23 mouse cellular contexts compared by ENCODE assay signal in genomic region chr12:16118710-16119109, GRCm38 (mm10).
DNase-seq lines count a peak whose midpoint lies in the region; ATAC-seq and TF ChIP-seq lines count a peak whose summit lies in the region.
"Had no signal": no experiment of that assay in that cellular context is flagged by ENCODE, and none has a peak within 500 bp of the region (broad histone marks: within the 10 kb centered on the region; RNA-seq: fewer than 3 reads in every experiment).

No protein-coding gene starts in this region.

- H3K4me1 ChIP-seq in embryonic facial prominence, embryonic 14.5 days (ENCODE audit: control insufficient read depth, insufficient read depth, low read length): no peaks in the 10 kb centered on the region
- H3K4me1 ChIP-seq in embryonic facial prominence, embryonic 10.5 days: no peaks in the 10 kb centered on the region
- no peaks in the 10 kb centered on the region for H3K4me1 ChIP-seq in limb, embryonic 13.5 days
- H3K4me1 ChIP-seq in limb, embryonic 10.5 days: no peaks in the 10 kb centered on the region
- H3K4me1 ChIP-seq: embryonic facial prominence, embryonic 12.5 days; forebrain, embryonic 12.5 days; forebrain, embryonic 15.5 days; heart, embryonic 12.5 days; heart, embryonic 15.5 days had no signal

- H3K4me3 ChIP-seq in embryonic facial prominence, embryonic 14.5 days (ENCODE audit: low read depth, low read length): no peak overlapping the region
- no peak overlapping the region for H3K4me3 ChIP-seq in embryonic facial prominence, embryonic 10.5 days
- no peak overlapping the region for H3K4me3 ChIP-seq in limb, embryonic 13.5 days
- no peak overlapping the region for H3K4me3 ChIP-seq in limb, embryonic 10.5 days
- H3K4me3 ChIP-seq in myocyte: no peak overlapping the region
- H3K4me3 ChIP-seq: embryonic facial prominence, embryonic 12.5 days; erythroblast, embryonic 14.5 days; forebrain, embryonic 12.5 days; forebrain, embryonic 15.5 days; heart, embryonic 12.5 days; heart, embryonic 15.5 days had no signal

- H3ac ChIP-seq in myocyte (ENCODE audit: control insufficient read depth, insufficient read length): no peak overlapping the region

- ATAC-seq in embryonic facial prominence, embryonic 14.5 days (ENCODE audit: low read depth): peak; percentile 15; the same call in 1 of the 2 replicates
- 0 out of 2 replicates have a peak, but pooled peaks have one; percentile 40 for ATAC-seq in limb, embryonic 13.5 days (ENCODE audit: low FRiP score, low read depth)
- ATAC-seq: activated CD4-positive, CD25-positive, alpha-beta regulatory T cell, adult 4 months; forebrain, embryonic 15.5 days had no signal

- H3K9ac ChIP-seq in embryonic facial prominence, embryonic 14.5 days (ENCODE audit: low read depth, low read length): no peak overlapping the region
- no peak overlapping the region for H3K9ac ChIP-seq in limb, embryonic 13.5 days
- H3K9ac ChIP-seq: embryonic facial prominence, embryonic 12.5 days; forebrain, embryonic 12.5 days; forebrain, embryonic 15.5 days; heart, embryonic 12.5 days; heart, embryonic 15.5 days; hindbrain, embryonic 14.5 days had no signal

- no peak overlapping the region for H3K4me2 ChIP-seq in embryonic facial prominence, embryonic 14.5 days (ENCODE audit: low read depth, low read length)
- H3K4me2 ChIP-seq in limb, embryonic 13.5 days (replicated peaks): no peak overlapping the region
- H3K4me2 ChIP-seq in myocyte (ENCODE audit: low read depth): no peak overlapping the region
- H3K4me2 ChIP-seq: embryonic facial prominence, embryonic 12.5 days; forebrain, embryonic 12.5 days; forebrain, embryonic 15.5 days; heart, embryonic 12.5 days; heart, embryonic 15.5 days; hindbrain, embryonic 14.5 days had no signal

- H3K27me3 ChIP-seq in embryonic facial prominence, embryonic 14.5 days (replicated peaks; ENCODE audit: control insufficient read depth, insufficient read depth, low read length): no peaks in the 10 kb centered on the region
- H3K27me3 ChIP-seq in embryonic facial prominence, embryonic 10.5 days (replicated peaks; ENCODE audit: low read depth, poor library complexity, severe bottlenecking): no peaks in the 10 kb centered on the region
- H3K27me3 ChIP-seq in limb, embryonic 13.5 days: no peaks in the 10 kb centered on the region
- no peaks in the 10 kb centered on the region for H3K27me3 ChIP-seq in limb, embryonic 10.5 days (ENCODE audit: low read depth, poor library complexity, severe bottlenecking)
- H3K27me3 ChIP-seq in myocyte (ENCODE audit: control insufficient read depth, insufficient read depth, insufficient read length): no peaks in the 10 kb centered on the region
- H3K27me3 ChIP-seq: embryonic facial prominence, embryonic 12.5 days; forebrain, embryonic 12.5 days; forebrain, embryonic 15.5 days; heart, embryonic 12.5 days; heart, embryonic 15.5 days had no signal

- TF ChIP-seq POLR2A in myocyte (IDR thresholded peaks at IDR 0.05; ENCODE audit: insufficient read length, low read depth): no peak

- no peaks in the 10 kb centered on the region for H3K79me2 ChIP-seq in myocyte (ENCODE audit: control insufficient read depth, insufficient read depth)

- no peak overlapping the region for H3K27ac ChIP-seq in embryonic facial prominence, embryonic 14.5 days (replicated peaks; ENCODE audit: low read depth, low read length)
- no peak overlapping the region for H3K27ac ChIP-seq in embryonic facial prominence, embryonic 10.5 days (replicated peaks)
- H3K27ac ChIP-seq in limb, embryonic 13.5 days: no peak overlapping the region
- H3K27ac ChIP-seq in limb, embryonic 10.5 days: no peak overlapping the region
- H3K27ac ChIP-seq: embryonic facial prominence, embryonic 12.5 days; forebrain, embryonic 12.5 days; forebrain, embryonic 15.5 days; heart, embryonic 15.5 days; hindbrain, embryonic 14.5 days had no signal

- no peaks in the 10 kb centered on the region for H3K36me3 ChIP-seq in embryonic facial prominence, embryonic 14.5 days (ENCODE audit: control insufficient read depth, insufficient read depth, low read length)
- no peaks in the 10 kb centered on the region for H3K36me3 ChIP-seq in embryonic facial prominence, embryonic 10.5 days (replicated peaks)
- H3K36me3 ChIP-seq in limb, embryonic 13.5 days: no peaks in the 10 kb centered on the region
- H3K36me3 ChIP-seq in limb, embryonic 10.5 days: no peaks in the 10 kb centered on the region
- H3K36me3 ChIP-seq in myocyte (ENCODE audit: control insufficient read depth, insufficient read depth): no peaks in the 10 kb centered on the region
- H3K36me3 ChIP-seq: embryonic facial prominence, embryonic 12.5 days; forebrain, embryonic 12.5 days; forebrain, embryonic 15.5 days; heart, embryonic 12.5 days; heart, embryonic 15.5 days had no signal

- H3K9me3 ChIP-seq in embryonic facial prominence, embryonic 14.5 days (ENCODE audit: control insufficient read depth, low read length): no peaks in the 10 kb centered on the region
- no peaks in the 10 kb centered on the region for H3K9me3 ChIP-seq in embryonic facial prominence, embryonic 10.5 days
- no peaks in the 10 kb centered on the region for H3K9me3 ChIP-seq in limb, embryonic 13.5 days
- no peaks in the 10 kb centered on the region for H3K9me3 ChIP-seq in limb, embryonic 10.5 days (replicated peaks)
- H3K9me3 ChIP-seq: embryonic facial prominence, embryonic 12.5 days; forebrain, embryonic 12.5 days; forebrain, embryonic 15.5 days; heart, embryonic 12.5 days; heart, embryonic 15.5 days had no signal

- DNase-seq in embryonic facial prominence, embryonic 14.5 days (ENCODE audit: low spot score): peak; percentile 55
- no peak for DNase-seq in embryonic facial prominence, embryonic 10.5 days (ENCODE audit: low spot score)
- DNase-seq in limb, embryonic 10.5 days (ENCODE audit: low spot score): no peak
- DNase-seq in cerebellum, adult 18-20 months: no peak
- DNase-seq: adrenal gland, adult 8-10 months; adrenal gland, postnatal 25 days; cerebellum, adult 11-12 months; cerebellum, adult 9-10 months; cerebellum, postnatal 14 days; gastrocnemius, postnatal 10 days; gastrocnemius, postnatal 36 days; heart, postnatal 10 days; heart, postnatal 36 days had no signal

TF ChIP-seq in myocyte, 11 proteins besides CTCF, POLR2A, EP300 and RAD21:
- no peak for TF ChIP-seq E2F4 (IDR thresholded peaks at IDR 0.05; ENCODE audit: insufficient read depth)
- no peak for TF ChIP-seq REST (IDR thresholded peaks at IDR 0.05; ENCODE audit: insufficient read depth, insufficient read length)
- TF ChIP-seq MYOD1 (IDR thresholded peaks at IDR 0.05; ENCODE audit: control insufficient read depth in 1 of 3, insufficient read length in 2 of 3, low read depth in 2 of 3): peak in 2 of 3 experiments; percentile 60 to 75
- no peak for TF ChIP-seq POLR2AphosphoS2 (IDR thresholded peaks at IDR 0.05; ENCODE audit: insufficient read length, low read depth)
- TF ChIP-seq MYOG (IDR thresholded peaks at IDR 0.05; ENCODE audit: control insufficient read depth in 1 of 3, insufficient read depth in 1 of 3, insufficient read length in 2 of 3, low read depth in 2 of 3): peak in 1 of 3 experiments; percentile 34
- peak; percentile 92 for TF ChIP-seq TCF12 (IDR thresholded peaks at IDR 0.05; ENCODE audit: insufficient read depth, poor library complexity, severe bottlenecking)
